Mouse (Mus musculus) heart, postnatal 0 days (tissue): ENCODE measurements around the gene Gm3012.
"Not testable (repeated sequence)": the region's sequence is repeated elsewhere in the genome, so short reads cannot be mapped to it uniquely, and the experiment has no call there.

Source experiments
- CTCF ChIP-seq: IDR thresholded peaks from 2 replicates; pipeline ENCODE4 v1.5.1; 2016; ENCODE audit warnings: antibody characterized with exemption, control low read depth, low read depth
- EP300 ChIP-seq: IDR thresholded peaks from 2 replicates; pipeline ENCODE4 v1.6.1; 2016; ENCODE audit warnings: antibody characterized with exemption, low read depth

DNA sequence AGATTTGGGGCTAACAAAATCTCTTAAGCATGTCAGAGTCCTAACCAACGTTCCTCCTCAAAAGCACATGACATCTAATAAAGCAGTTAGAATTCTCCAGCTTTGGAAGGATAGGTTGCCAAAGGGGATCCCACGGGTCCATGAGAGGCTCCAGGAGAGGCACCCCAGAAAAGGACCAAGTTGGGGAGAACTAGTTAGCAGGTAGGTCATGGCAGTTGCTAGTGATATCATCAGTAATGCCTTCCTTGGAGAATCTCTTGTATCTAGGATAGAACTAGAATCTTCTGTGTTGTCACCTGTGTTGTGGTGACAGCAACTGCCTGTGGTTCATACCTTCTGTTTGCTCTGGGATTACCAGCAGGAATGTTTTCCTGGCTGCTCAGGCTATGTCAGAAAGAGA is at the start of gene Gm3012:
- TF ChIP-seq EP300, CTCF: not testable (repeated sequence)
